Mouse (Mus musculus) embryonic facial prominence, embryonic 15.5 days (tissue): ENCODE measurements at regions not wholly inside any gene's neighbourhood (a gene's known extent, or its start where the extent isn't known, plus 50 kb on each side); places are given as distances from the start of the nearest gene placed in this dataset.

Source experiments
- ATAC-seq: fragments of 200-750 bp; cut with Nextera tagmentation; 2 replicates; pipeline ENCODE4 v1.8.0; 2017; ENCODE audit warnings: low read depth, moderate TSS enrichment; ENCODE audit not compliant: insufficient number of reproducible peaks, low FRiP score, low TSS enrichment
- H3K27ac ChIP-seq: fragments of 300-500 bp; sonication (generic); replicated peaks from 2 replicates; pipeline ENCODE4 v1.5.1; 2015; ENCODE audit warnings: mild to moderate bottlenecking, inconsistent platforms
- H3K27me3 ChIP-seq: fragments of 300-500 bp; sonication (generic); 2 replicates; pipeline ENCODE4 v1.6.1; 2015; ENCODE audit warnings: inconsistent platforms
- H3K36me3 ChIP-seq: fragments of 300-500 bp; sonication (generic); 2 replicates; pipeline ENCODE4 v1.6.1; 2015; ENCODE audit warnings: mild to moderate bottlenecking, inconsistent platforms
- H3K4me1 ChIP-seq: fragments of 300-500 bp; sonication (generic); 2 replicates; pipeline ENCODE4 v1.6.1; 2015; ENCODE audit warnings: inconsistent platforms
- H3K4me2 ChIP-seq: fragments of 300-500 bp; sonication (generic); replicated peaks from 2 replicates; pipeline ENCODE4 v1.6.1; 2015; ENCODE audit warnings: mild to moderate bottlenecking, inconsistent platforms
- H3K4me3 ChIP-seq: fragments of 300-500 bp; sonication (generic); replicated peaks from 2 replicates; pipeline ENCODE4 v1.5.1; 2015; ENCODE audit warnings: mild to moderate bottlenecking, inconsistent platforms
- H3K9ac ChIP-seq: fragments of 300-500 bp; sonication (generic); 2 replicates; pipeline ENCODE4 v1.6.1; 2015; ENCODE audit warnings: inconsistent platforms
- H3K9me3 ChIP-seq: fragments of 300-500 bp; sonication (generic); replicated peaks from 2 replicates; pipeline ENCODE4 v1.6.1; 2016; ENCODE audit warnings: inconsistent platforms
- WGBS: fragments of 180-500 bp; shearing (Covaris S2); methylation state at CpG from one replicate; pipeline ENCODE4 v1.1.7; 2015; 5-methylcytosine and 5-hydroxymethylcytosine counted together

DNA sequence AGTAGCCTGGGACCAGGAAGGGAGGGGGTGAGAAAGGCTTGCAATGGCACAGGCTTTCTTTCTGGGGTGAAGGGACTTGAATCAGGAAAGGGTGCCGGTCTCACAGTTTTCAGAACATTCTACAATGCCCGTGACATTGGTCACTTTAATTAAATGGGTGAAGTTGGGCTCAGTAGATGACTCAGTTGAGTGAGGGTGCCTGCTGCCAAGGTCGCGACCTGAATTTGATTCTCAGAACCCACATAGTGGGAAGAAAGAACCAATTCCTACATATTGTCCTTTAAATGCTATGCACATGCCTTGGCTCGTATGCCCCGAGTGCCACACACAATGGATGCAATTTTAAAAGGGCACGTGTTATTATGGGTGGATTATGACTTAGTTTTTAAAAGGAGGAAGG lies 68.4 kb upstream of the Zfp217 start:
- H3K9me3 ChIP-seq: 0 out of 2 replicates have a peak, but pooled peaks cover 4% of the 10 kb centered on the region
- H3K27ac ChIP-seq: no peak overlapping the region
- ATAC-seq: no peak
- no peaks in the 10 kb centered on the region for H3K36me3 ChIP-seq
- H3K4me2 ChIP-seq: no peak overlapping the region
- peaks cover 34% of the 10 kb centered on the region for H3K4me1 ChIP-seq
- no peak overlapping the region for H3K4me3 ChIP-seq
- WGBS: 85% methylated on average over 7 of the region's 7 CpGs
- no peak overlapping the region for H3K9ac ChIP-seq
- no peaks in the 10 kb centered on the region for H3K27me3 ChIP-seq

DNA sequence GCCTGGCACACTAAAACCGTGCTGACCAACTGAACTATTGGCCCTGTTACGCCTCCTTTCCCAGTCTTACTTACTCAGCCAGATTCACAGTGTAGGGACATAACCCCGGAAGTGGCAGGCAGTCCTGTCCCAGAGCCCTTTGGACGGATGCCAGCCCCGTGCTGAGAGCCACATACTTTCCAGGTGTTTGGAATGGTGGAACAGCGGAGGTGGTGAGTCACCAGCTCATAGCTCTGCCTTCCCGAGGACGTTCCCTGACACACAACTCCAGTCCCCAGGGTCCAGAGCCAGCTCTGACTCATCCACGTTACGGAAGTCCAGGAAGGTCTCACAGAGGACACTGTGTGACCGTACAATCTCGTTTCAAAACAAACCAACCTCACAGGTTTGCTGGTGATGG lies 61.2 kb upstream of the Zfp217 start:
- Histone ChIP-seq H3K27ac (no peak overlapping the region), H3K27me3 (no peaks in the 10 kb centered on the region), H3K4me3 (no peak overlapping the region), H3K4me1 (peaks cover 23% of the 10 kb centered on the region), H3K9ac (no peak overlapping the region), H3K36me3 (no peaks in the 10 kb centered on the region), H3K4me2 (no peak overlapping the region), H3K9me3 (no peaks in the 10 kb centered on the region)
- WGBS: 49% methylated on average over 12 of the region's 12 CpGs
- ATAC-seq: no peak

GRCm38 (mm10) chr2:170207878-170208277 lies 60.0 kb upstream of the Zfp217 start:
- Histone ChIP-seq H3K27ac (no peak overlapping the region), H3K9me3 (no peaks in the 10 kb centered on the region), H3K4me3 (no peak overlapping the region), H3K36me3 (no peaks in the 10 kb centered on the region), H3K4me2 (no peak overlapping the region), H3K27me3 (no peaks in the 10 kb centered on the region), H3K4me1 (peaks cover 23% of the 10 kb centered on the region), H3K9ac (no peak overlapping the region)
- ATAC-seq: no peak
- whole genome bisulfite sequencing: 84% methylated on average over 7 of the region's 7 CpGs

DNA sequence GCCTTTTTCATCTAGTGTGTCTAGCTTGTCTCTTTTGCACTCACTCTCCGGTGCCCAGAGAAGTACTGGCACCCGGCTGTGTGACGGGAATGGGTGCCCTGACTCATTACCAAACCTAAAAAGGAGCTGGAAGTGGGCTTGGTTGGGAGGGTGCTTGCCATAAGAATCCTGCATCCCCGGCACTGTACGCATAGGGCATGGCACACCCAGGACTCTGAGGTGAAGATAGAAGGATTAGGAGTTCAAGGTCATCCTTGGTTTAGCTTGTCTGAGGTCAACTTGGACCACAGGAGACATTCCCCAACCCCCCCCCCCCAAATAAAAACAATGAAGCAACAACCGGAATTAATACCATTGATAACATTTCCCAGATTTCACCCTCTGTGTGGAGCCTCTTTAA lies 59.5 kb upstream of the Zfp217 start:
- H3K36me3 ChIP-seq: no peaks in the 10 kb centered on the region
- H3K9ac ChIP-seq: no peak overlapping the region
- no peak overlapping the region for H3K4me3 ChIP-seq
- H3K27me3 ChIP-seq: no peaks in the 10 kb centered on the region
- ATAC-seq: no peak
- H3K4me1 ChIP-seq: peaks cover 23% of the 10 kb centered on the region
- H3K4me2 ChIP-seq: no peak overlapping the region
- 90% methylated on average over 6 of the region's 6 CpGs for WGBS
- H3K9me3 ChIP-seq: no peaks in the 10 kb centered on the region
- no peak overlapping the region for H3K27ac ChIP-seq

DNA sequence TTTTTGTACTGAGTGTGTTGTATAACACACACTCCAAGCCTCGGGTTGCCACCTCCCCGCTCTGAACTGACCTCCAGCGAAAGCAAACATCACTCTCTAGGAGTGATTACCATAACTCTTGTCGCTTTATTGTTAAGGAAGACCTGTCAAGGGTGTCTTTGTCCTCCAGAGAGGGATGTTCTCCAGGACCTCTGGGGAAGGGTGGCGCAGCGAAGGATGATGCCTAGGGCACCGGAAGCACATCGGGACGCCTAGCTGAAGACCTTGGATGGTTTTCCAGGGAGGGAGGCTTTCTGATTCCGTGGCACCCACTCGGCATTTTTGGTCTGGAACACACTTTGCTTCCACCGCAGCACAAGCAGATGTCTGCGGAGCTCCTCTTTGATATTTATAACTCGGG lies 59.0 kb upstream of the Zfp217 start:
- ATAC-seq: no peak
- Histone ChIP-seq H3K36me3 (no peaks in the 10 kb centered on the region), H3K9me3 (no peaks in the 10 kb centered on the region), H3K9ac (no peak overlapping the region), H3K27ac (no peak overlapping the region), H3K4me1 (peaks cover 23% of the 10 kb centered on the region), H3K4me3 (no peak overlapping the region), H3K4me2 (no peak overlapping the region), H3K27me3 (no peaks in the 10 kb centered on the region)
- WGBS: 59% methylated on average over 14 of the region's 14 CpGs

GRCm38 (mm10) chr2:170206442-170206754 lies 58.5 kb upstream of the Zfp217 start:
- 11% methylated on average over 6 of the region's 6 CpGs for WGBS
- no peaks in the 10 kb centered on the region for H3K9me3 ChIP-seq
- no peak for ATAC-seq
- no peak overlapping the region for H3K4me2 ChIP-seq
- H3K4me3 ChIP-seq: no peak overlapping the region
- H3K9ac ChIP-seq: no peak overlapping the region
- peaks cover 23% of the 10 kb centered on the region for H3K4me1 ChIP-seq
- H3K36me3 ChIP-seq: no peaks in the 10 kb centered on the region
- no peak overlapping the region for H3K27ac ChIP-seq
- no peaks in the 10 kb centered on the region for H3K27me3 ChIP-seq

- H3K9ac ChIP-seq: 0 out of 2 replicates have a peak overlapping the region, but pooled peaks have one; percentile 22
- WGBS: under 1% methylated on average over 17 of the region's 17 CpGs
- no peaks in the 10 kb centered on the region for H3K27me3 ChIP-seq
- H3K9me3 ChIP-seq: no peaks in the 10 kb centered on the region
- peaks cover 23% of the 10 kb centered on the region for H3K4me1 ChIP-seq
- ATAC-seq: 0 out of 2 replicates have a peak, but pooled peaks have one; percentile 64
- H3K4me2 ChIP-seq: peak overlapping the region; percentile 59
- H3K36me3 ChIP-seq: no peaks in the 10 kb centered on the region
- 0 out of 2 replicates have a peak overlapping the region, but pooled peaks have one; percentile 49 for H3K27ac ChIP-seq
- peak overlapping the region; percentile 33 for H3K4me3 ChIP-seq
Observed at GRCm38 (mm10) chr2:170205591-170206441, 57.9 kb upstream of the Zfp217 start.

DNA sequence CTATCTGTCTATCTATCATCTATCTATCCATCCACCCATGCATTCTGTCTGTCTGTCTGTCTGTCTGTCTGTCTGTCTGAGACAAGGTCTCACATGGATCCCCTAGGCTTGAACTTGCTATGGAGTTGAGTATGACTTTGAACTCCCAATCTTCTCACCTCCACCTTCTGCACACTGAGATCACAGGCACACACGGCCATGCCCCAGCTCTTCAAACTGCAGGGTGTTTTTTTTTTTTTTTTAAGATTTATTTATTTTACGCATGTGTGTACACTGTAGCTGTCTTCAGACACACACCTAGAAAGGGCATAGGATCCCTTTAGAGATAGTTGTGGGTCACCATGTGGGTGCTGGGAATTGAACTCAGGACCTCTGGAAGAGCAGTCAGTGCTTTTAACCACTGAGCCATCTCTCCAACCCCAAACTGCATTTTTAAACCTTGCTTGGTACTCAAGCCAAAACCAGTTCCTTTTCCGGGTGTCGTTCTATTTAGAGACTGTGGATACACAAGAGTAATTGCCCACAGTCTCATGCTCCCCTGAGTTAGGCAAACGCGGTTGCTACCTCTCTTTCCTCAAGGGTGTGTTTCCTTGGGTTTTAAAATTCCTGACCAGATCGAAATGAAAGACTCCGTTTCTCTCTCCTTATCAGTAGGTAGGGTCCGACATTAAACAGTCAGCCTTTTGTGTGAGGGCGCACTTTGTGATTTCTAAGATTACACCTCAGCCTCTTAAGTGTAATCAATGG lies 57.0 kb upstream of the Zfp217 start:
- no peaks in the 10 kb centered on the region for H3K36me3 ChIP-seq
- no peak overlapping the region for H3K9ac ChIP-seq
- ATAC-seq: no peak
- peak overlapping the region; percentile 33 for H3K4me3 ChIP-seq
- no peaks in the 10 kb centered on the region for H3K27me3 ChIP-seq
- 23% methylated on average over 10 of the region's 10 CpGs for WGBS
- H3K4me1 ChIP-seq: peaks cover 20% of the 10 kb centered on the region
- 0 out of 2 replicates have a peak overlapping the region, but pooled peaks have one; percentile 49 for H3K27ac ChIP-seq
- peak overlapping the region; percentile 59 for H3K4me2 ChIP-seq
- H3K9me3 ChIP-seq: no peaks in the 10 kb centered on the region

GRCm38 (mm10) chr2:170203496-170203895 lies 55.6 kb upstream of the Zfp217 start:
- Histone ChIP-seq H3K4me1 (peaks cover 14% of the 10 kb centered on the region), H3K27ac (no peak overlapping the region), H3K27me3 (no peaks in the 10 kb centered on the region), H3K4me2 (no peak overlapping the region), H3K36me3 (no peaks in the 10 kb centered on the region), H3K9me3 (no peaks in the 10 kb centered on the region), H3K9ac (no peak overlapping the region), H3K4me3 (no peak overlapping the region)
- no peak for ATAC-seq
- 91% methylated on average over 5 of the region's 5 CpGs for WGBS

GRCm38 (mm10) chr2:170201816-170202371 lies 54.0 kb upstream of the Zfp217 start:
- no peaks in the 10 kb centered on the region for H3K27me3 ChIP-seq
- no peak overlapping the region for H3K27ac ChIP-seq
- H3K4me2 ChIP-seq: no peak overlapping the region
- peaks cover 14% of the 10 kb centered on the region for H3K4me1 ChIP-seq
- no peak for ATAC-seq
- no peak overlapping the region for H3K4me3 ChIP-seq
- 70% methylated on average over 10 of the region's 10 CpGs for WGBS
- H3K9ac ChIP-seq: no peak overlapping the region
- H3K36me3 ChIP-seq: no peaks in the 10 kb centered on the region
- no peaks in the 10 kb centered on the region for H3K9me3 ChIP-seq
